Comparison of ENCODE assay signal across 8 mouse cellular contexts in the genomic region with DNA sequence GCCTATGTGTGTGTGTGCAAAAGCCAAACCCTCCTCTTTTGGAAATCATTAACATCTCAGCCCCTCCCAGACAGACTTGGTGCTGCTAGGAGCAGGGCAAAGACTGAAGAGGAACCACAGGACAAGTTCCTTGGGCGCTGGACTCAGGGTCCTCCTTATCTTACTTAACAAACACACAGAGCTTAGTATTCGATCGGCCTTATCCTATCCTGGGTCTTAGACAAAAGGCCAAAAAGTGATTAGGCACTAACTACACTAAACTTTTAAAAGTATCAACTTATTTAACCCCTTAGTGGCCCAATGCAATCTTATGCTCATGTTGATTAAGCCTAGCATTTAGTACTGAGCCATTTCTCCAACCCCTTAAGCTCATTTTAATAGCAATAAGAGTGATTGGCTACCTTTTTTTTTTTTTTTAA. TPM values are rescaled to one million over a fixed set of nuclear protein-coding genes. Genes with fewer than 3 reads are reported as not detected.
DNase-seq lines count a peak whose midpoint lies in the region; ATAC-seq and TF ChIP-seq lines count a peak whose summit lies in the region.

No protein-coding gene starts in this region.

- H3K9ac ChIP-seq in intestine, postnatal 0 days (ENCODE audit: low read depth, low read length): no peak overlapping the region

- TF ChIP-seq CTCF in lung, adult 2 months (IDR thresholded peaks at IDR 0.05; ENCODE audit: insufficient read depth, low read length): no peak
- TF ChIP-seq CTCF in intestine, postnatal 0 days (IDR thresholded peaks at IDR 0.05; ENCODE audit: low read depth): no peak
- no peak for TF ChIP-seq CTCF in thymus, adult 2 months (IDR thresholded peaks at IDR 0.05; ENCODE audit: borderline replicate concordance, control insufficient read depth, extremely low read depth, insufficient read depth, low read length, poor library complexity)

- peak overlapping the region; percentile 68 for H3K4me2 ChIP-seq in intestine, postnatal 0 days (replicated peaks; ENCODE audit: low read depth)

- peak overlapping the region; percentile 96 for H3K27ac ChIP-seq in embryonic facial prominence, embryonic 10.5 days (replicated peaks)
- peak overlapping the region; percentile 85 for H3K27ac ChIP-seq in intestine, postnatal 0 days (ENCODE audit: low read depth, low read length)
- no peak overlapping the region for H3K27ac ChIP-seq in thymus, adult 2 months (ENCODE audit: control insufficient read depth, insufficient read depth, low read length)

- H3K4me3 ChIP-seq in lung, adult 2 months (replicated peaks; ENCODE audit: extremely low read depth, low read depth, low read length): no peak overlapping the region
- H3K4me3 ChIP-seq in embryonic facial prominence, embryonic 10.5 days: peak overlapping the region; percentile 86
- H3K4me3 ChIP-seq in intestine, postnatal 0 days (ENCODE audit: low read depth, low read length): no peak overlapping the region
- H3K4me3 ChIP-seq in thymus, adult 2 months (ENCODE audit: control insufficient read depth, insufficient read depth, low read length): no peak overlapping the region

- H3K36me3 ChIP-seq in embryonic facial prominence, embryonic 10.5 days (replicated peaks): peaks cover 11% of the 10 kb centered on the region
- no peaks in the 10 kb centered on the region for H3K36me3 ChIP-seq in intestine, postnatal 0 days (ENCODE audit: control insufficient read depth, insufficient read depth)
- no peaks in the 10 kb centered on the region for H3K36me3 ChIP-seq in thymus, adult 2 months (ENCODE audit: control insufficient read depth, insufficient read depth, low read length)

- ATAC-seq in intestine, postnatal 0 days: peak; percentile 70

- TF ChIP-seq POLR2A in lung, adult 2 months (IDR thresholded peaks at IDR 0.05; ENCODE audit: borderline replicate concordance, extremely low read depth, low read depth, low read length): no peak
- no peak for TF ChIP-seq POLR2A in thymus, adult 2 months (IDR thresholded peaks at IDR 0.05; ENCODE audit: control insufficient read depth, extremely low read depth, insufficient read depth, low read length, poor library complexity)

- WGBS in lung, adult 2 months: 4% methylated on average over 3 of the region's 3 CpGs
- 17% methylated on average over 3 of the region's 3 CpGs for WGBS in embryonic facial prominence, embryonic 10.5 days
- 10% methylated on average over 3 of the region's 3 CpGs for WGBS in intestine, postnatal 0 days
- 21% methylated on average over 3 of the region's 3 CpGs for WGBS in thymus, adult 2 months

- peak; percentile 51 to 74 for DNase-seq in lung, adult 18-20 months
- no peak for DNase-seq in lung, adult 2 months
- DNase-seq in embryonic facial prominence, embryonic 10.5 days (ENCODE audit: low spot score): no peak
- DNase-seq in lung, postnatal 36 days: peak; percentile 75
- DNase-seq in thymus, adult 2 months: no peak
- DNase-seq in cerebellum, adult 11-12 months: no peak
- DNase-seq in layer of hippocampus, postnatal 36 days: no peak

- no peaks in the 10 kb centered on the region for H3K27me3 ChIP-seq in embryonic facial prominence, embryonic 10.5 days (replicated peaks; ENCODE audit: low read depth, poor library complexity, severe bottlenecking)
- no peaks in the 10 kb centered on the region for H3K27me3 ChIP-seq in intestine, postnatal 0 days (replicated peaks; ENCODE audit: control insufficient read depth, insufficient read depth, low read length)
- H3K27me3 ChIP-seq in thymus, adult 2 months (ENCODE audit: control insufficient read depth, insufficient read depth, low read length): peaks cover 22% of the 10 kb centered on the region

- H3K4me1 ChIP-seq in lung, adult 2 months (ENCODE audit: control insufficient read depth, insufficient read depth, low read length): peaks cover 19% of the 10 kb centered on the region
- H3K4me1 ChIP-seq in embryonic facial prominence, embryonic 10.5 days: peaks cover 78% of the 10 kb centered on the region
- H3K4me1 ChIP-seq in intestine, postnatal 0 days (replicated peaks; ENCODE audit: control insufficient read depth, insufficient read depth, low read length): peaks cover 4% of the 10 kb centered on the region; the same call in 1 of the 2 replicates
- peaks cover 34% of the 10 kb centered on the region for H3K4me1 ChIP-seq in thymus, adult 2 months (replicated peaks; ENCODE audit: control insufficient read depth, insufficient read depth, low read length)

- H3K9me3 ChIP-seq in embryonic facial prominence, embryonic 10.5 days: no peaks in the 10 kb centered on the region
- no peaks in the 10 kb centered on the region for H3K9me3 ChIP-seq in intestine, postnatal 0 days (ENCODE audit: control insufficient read depth)

RNA-seq across cellular contexts. Expression of a gene that starts 3.8 kb away (rescaled TPM):
- 323 and 438 TPM in 2 replicates for polyA plus RNA-seq in lung, adult 2 months (2012; rRNA removed)
- polyA plus RNA-seq in embryonic facial prominence, embryonic 10.5 days (2016; fragmentation: Nextera tagmentation; extraction: Ambion mirVana): 161 and 182 TPM in 2 replicates
- polyA plus RNA-seq in intestine, postnatal 0 days (2015; fragmentation: Nextera tagmentation; extraction: Ambion mirVana): 76.1 and 92.4 TPM in 2 replicates
- polyA plus RNA-seq in thymus, adult 2 months (2012; rRNA removed): 54.6 and 66.4 TPM in 2 replicates
- total RNA-seq in layer of hippocampus, postnatal 36 days (2021): 10 to 100 TPM; 15.3 to 19.8 TPM

RNA-seq across cellular contexts. Expression of a gene that starts 14.1 kb away (rescaled TPM):
- polyA plus RNA-seq in lung, adult 2 months (2012; rRNA removed): 84.7 and 90.1 TPM in 2 replicates
- polyA plus RNA-seq in embryonic facial prominence, embryonic 10.5 days (2016; fragmentation: Nextera tagmentation; extraction: Ambion mirVana): 9.9 and 10.1 TPM in 2 replicates
- polyA plus RNA-seq in intestine, postnatal 0 days (2015; fragmentation: Nextera tagmentation; extraction: Ambion mirVana): 9.3 and 9.5 TPM in 2 replicates
- 1.6 and 1.9 TPM in 2 replicates for polyA plus RNA-seq in thymus, adult 2 months (2012; rRNA removed)
- total RNA-seq in layer of hippocampus, postnatal 36 days (2021): 1 to 10 TPM; 1.7 to 2.7 TPM

RNA-seq across cellular contexts. Expression of a gene that starts 53.0 kb away (rescaled TPM):
- polyA plus RNA-seq in lung, adult 2 months (2012; rRNA removed): 2.9 and 3.8 TPM in 2 replicates
- polyA plus RNA-seq in embryonic facial prominence, embryonic 10.5 days (2016; fragmentation: Nextera tagmentation; extraction: Ambion mirVana): 37.6 and 40.2 TPM in 2 replicates
- 19.0 and 21.5 TPM in 2 replicates for polyA plus RNA-seq in intestine, postnatal 0 days (2015; fragmentation: Nextera tagmentation; extraction: Ambion mirVana)
- 4.2 and 4.4 TPM in 2 replicates for polyA plus RNA-seq in thymus, adult 2 months (2012; rRNA removed)
- 10 to 100 TPM; 19.7 to 22.9 TPM for total RNA-seq in layer of hippocampus, postnatal 36 days (2021)

Comparison
In these comparisons a context has a peak if more than half of its experiments do, and no peak if none do; other contexts are left out.
1. DNase-seq: peak in lung, adult 18-20 months (2 of 2) and lung, postnatal 36 days (single experiment); none in lung, adult 2 months (single experiment), embryonic facial prominence, embryonic 10.5 days (single experiment), thymus, adult 2 months (single experiment), cerebellum, adult 11-12 months (single experiment) and layer of hippocampus, postnatal 36 days (0 of 2).